Mouse (Mus musculus): ENCODE measurements around the gene Ppp1r13b.

Ppp1r13b gene

DNA sequence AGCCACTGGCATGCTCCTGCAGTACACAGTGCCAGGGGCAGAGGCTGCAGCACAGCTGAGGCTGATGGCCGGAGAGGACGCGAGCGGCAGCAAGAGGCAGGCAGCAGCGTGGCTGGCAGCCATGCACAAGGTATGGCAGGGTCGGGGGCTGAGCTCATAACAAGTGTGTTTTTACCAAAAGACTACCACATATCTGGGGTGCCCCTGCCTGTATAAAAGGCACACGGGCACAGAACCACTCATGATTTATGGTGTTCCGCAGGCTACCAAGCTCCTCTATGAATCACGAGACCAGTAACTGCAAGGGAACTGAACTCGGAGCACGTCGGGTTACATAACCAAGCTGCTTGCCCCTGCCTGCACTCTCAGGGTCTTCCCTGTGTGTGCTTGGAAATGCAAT lies 80.4 kb downstream of the Ppp1r13b start:
- DNase-seq (ENCODE audit: low spot score): no peak

DNA sequence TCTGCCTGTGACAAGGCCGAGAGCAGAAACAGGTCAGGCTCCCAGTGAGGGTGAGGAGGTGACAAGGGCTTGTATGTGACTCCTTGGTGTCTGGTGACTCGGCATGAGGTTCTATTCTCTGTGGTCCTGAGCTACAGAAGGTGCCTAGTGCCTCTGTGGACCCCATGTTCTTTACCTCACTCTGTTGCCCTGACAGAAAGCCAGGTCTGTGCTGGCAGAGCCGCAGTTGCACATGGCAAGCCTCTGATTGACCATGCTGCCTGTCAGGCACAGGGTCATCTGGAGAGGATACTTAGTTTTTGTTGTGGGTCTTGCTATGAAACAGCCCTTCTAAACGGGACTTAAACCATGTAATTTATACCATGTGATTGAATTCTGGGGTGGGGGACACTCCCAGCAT lies 86.0 kb downstream of the Ppp1r13b start:
- no peak for DNase-seq (ENCODE audit: low spot score)

DNA sequence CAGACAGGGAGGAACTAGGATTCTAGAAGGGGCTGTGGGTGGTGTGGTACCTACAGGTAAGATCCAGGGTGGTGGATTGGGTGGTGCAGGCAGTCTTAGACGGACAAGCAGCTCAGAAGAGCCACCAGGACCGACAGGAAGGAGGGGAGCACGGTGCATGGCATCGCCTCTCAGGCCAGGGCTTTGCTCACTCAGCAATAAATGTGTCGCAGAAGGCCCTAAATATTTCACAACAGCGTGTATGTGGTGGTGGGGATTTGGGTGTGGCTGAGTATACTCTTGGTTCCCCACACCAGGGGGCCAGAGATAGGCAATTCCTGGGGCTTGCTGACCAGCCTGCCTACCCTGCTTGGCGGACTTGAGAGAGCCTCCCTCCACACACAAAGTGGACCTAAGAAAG lies 87.2 kb downstream of the Ppp1r13b start:
- DNase-seq (ENCODE audit: low spot score): no peak

DNA sequence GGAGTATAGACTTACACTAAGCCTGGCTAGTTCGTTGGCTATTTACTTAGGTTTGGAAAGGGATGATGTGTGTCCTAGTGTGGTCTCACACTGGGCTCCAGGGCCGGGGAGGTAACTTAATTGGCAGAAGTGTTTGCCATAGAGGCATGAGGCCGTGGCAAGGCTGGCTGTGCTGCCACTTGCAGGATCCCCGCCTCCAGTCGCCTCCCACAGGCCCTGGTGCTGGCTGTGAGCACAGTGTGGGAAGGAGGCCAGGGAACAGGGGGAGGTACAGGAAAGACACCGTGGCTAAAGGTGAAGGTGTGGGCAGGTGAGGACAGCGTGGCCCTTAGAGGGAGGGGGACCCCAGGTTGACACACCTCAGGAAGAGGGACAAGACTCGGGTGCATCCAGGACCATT lies 88.0 kb downstream of the Ppp1r13b start:
- no peak for DNase-seq (ENCODE audit: low spot score)

DNA sequence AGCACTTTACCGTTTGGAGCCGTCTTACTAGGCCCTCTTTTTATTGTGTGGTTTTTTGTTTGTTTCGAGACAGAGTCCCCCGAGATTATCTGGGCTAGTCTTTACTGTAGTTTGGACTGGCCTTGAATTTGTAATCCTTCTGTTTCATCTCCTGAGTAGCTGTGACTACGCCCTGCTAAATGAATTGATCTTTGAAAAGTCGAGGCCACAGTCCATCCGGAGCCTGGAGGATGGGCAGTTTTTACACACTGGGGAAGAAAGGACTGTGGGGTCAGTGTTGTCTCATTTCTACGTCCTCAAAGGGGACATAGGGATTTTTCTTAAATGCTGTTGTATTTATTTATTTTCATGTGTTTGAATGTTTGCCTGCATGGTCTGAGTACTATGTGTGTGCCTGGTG lies 89.9 kb downstream of the Ppp1r13b start:
- no peak for DNase-seq (ENCODE audit: low spot score)

DNA sequence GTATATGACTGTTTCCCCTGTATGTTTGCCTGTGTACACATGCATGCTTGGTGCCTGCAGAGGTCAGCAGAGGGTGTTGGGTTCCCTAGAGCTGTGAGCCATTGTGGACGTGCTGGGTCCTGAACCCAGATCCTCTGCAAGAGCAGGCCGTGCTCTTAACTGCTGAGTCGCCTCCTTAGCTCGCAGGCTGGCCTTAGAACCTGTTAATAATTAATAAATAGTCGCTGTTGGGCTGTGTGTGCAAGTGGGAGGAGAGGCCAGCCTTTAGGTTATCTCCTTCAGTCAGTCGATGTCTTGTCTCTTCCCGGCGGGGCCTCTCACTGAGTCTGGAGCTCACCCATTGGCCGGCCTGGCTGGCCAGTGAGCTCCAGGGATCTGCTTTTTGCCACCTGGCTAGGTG lies 90.9 kb downstream of the Ppp1r13b start:
- no peak for DNase-seq (ENCODE audit: low spot score)

DNA sequence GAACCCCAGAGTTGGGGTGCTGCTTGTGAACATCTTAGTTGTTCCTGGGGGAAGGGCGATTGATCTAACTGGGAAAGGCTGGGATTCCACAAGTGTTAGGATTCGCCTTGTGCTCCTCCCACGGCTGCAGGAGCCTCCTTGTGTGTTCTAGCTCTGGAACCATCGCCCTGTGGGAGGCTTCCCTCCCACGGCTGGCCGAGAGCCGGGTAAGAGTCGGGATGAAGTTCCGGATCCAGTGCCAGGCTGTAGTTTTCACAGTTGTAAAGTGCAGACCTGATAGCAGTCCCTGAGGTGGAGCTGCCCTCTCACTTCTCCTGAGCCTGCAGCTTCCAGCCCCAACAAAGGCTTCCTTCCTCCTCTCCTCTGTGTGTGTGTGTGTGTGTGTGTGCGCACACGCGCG lies 91.4 kb downstream of the Ppp1r13b start:
- DNase-seq (ENCODE audit: low spot score): no peak

DNA sequence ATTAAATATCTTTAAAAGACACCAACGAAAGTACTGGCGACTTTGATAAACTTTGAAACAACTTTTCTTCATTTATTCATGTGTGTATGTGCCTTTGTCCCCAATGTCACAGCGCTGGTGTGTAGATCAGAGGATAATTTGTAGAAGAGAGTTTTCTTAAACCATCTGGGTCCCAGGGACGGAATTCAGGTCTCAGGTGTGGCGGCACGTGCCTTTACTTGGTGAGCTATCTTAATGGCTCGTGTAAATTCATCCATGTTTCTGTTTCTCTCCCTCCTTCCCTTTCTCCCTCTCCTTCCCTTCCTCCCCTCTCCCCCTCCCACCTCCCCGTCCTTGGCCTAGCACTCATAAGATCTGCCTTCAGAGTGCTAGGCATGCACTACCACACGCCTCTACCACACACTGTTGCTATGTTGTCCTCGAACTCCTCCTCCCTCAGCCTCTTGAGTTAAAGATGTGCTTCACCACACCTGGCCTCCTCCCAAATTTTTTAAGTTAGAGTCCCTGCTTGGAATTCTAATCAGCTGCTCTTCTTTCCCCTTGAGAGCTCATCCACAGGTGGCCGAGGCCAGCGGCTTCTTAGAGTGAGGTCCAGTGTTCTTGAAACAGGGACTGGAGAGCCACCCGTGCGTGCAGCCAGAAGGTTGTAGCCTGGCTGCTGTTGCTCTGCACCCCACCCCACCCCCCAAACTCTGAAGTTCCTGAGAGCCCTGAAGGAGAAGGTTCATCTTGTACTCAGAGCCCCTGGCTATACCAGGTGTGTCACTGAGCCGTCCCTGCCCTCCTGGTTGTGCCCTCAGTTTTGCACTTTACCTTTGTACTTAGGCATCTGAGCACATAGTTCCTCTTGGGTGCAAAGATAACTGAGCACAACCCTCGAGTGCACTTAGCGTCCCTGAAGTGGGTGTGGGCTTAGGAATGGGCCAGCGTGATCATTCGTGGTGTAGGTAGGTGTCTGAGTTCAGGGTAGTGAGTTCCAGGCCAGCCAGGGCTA lies 92.8 kb downstream of the Ppp1r13b start:
- no peak for DNase-seq (ENCODE audit: low spot score)

DNA sequence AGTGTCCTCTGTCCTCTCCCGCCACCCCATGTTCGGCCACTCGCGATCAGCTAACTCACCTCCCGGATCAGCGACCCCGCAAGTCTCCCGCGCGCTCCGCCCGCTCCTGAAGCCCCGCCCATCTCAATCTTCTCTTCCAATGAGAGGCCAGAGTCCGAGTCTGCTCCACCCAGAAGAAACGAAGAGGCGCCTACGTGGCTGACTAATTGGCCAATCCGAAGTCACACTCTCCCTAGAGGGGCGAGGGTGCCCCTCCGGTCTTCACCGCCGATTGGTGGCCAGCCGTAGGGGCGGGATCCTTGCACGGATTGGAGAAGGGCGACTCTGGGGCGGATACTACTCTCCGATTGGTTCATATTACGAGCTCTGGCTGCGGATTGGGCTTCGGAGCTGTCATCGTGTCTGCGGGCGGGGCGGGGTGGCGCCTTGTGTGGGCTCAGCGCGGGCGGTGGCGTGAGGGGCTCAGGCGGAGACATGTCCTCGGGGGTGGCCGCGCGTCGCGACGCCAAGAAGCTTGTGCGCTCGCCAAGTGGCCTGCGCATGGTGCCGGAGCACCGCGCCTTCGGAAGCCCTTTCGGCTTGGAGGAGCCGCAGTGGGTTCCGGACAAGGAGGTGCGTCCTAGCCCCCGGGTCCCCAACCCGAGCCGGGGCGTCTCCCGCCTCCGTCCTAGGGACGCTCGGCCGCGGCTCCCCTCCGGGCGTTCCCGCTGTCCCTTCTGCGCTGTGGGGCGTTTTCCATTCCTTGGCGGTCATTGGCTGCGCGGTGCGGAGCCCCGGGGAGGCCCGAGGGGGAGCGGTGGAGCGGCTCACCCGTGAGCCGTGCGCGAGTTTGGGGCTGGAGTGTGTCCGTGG lies 93.9 kb downstream of the Ppp1r13b start, which contains the start of the genes Xrcc3 and Zfyve21:
Gene Xrcc3, minus strand, starts transcription at position 108 of the 852 bp plus-strand sequence.
Gene Zfyve21, plus strand, starts transcription at position 405 of the 852 bp plus-strand sequence.
- peak; percentile 85 for DNase-seq (ENCODE audit: low spot score)

DNA sequence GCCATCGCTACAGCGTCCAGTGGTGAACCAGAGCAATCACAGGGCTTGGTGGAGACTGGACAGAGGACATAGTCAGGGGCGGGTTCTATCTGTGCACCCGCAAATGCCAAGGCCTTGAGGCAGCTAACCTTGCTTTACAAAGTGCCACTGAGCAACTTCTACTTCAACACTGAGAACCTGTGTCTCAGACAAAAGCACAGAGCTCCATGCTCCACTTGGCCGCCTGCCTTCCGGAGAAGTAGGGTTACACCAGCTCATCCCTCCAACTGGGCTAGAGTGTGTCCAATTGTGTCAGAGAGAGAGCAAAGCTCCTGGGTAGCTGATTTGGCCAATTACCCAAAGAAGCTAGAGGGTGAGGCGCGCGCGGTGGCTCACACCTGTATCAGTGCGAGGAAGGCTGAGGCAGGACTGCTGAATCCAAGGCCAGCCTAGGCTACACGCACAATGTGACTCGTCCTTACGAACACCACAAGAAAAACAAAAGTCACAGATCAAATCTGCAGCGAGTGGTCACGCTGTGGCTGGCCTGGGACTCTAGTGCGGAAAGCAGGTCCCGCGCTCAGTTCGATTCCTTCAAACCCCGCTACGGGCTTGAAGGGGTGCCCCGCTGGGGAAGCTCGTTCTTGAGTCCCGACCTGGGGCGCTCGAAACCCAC lies 94.7 kb downstream of the Ppp1r13b start:
- no peak for DNase-seq (ENCODE audit: low spot score)

DNA sequence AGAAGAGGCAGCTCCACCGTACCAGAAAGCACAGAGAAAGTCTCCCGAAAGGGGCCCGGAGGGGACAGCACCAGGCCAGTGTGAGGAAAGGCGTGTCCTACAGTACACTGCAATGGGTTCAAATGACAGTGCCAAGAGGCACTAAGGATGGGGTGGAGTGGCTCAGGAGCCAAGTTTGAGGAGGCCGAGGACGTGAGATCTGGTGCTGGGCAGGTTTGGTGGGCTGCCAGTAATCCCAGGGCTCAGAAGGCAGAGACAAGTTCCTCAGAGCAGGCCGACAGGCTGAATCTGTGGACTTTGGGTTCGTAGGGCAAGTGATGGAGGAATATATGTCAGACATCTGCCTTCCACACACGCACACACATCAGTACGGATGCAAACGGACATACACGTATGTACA lies 95.3 kb downstream of the Ppp1r13b start:
- DNase-seq (ENCODE audit: low spot score): no peak

DNA sequence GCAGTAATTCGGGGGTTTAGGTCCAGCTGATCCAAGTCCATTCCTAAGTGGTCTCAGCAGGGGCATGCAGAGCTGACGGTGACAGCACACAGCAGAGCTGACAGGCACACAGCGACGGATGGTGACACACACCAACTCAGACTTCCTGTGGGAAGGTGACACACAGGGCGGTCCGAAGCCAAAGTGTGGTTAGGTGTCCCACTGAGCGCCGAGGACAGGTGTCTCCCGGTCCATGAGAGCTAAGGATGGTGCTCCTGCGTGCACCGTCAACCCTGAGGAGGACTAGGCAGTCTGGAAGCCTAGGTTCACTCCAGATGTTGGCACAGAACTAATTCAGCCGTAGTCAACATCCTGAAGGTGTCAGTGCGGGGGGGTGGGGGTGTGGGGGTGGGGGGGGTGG lies 95.8 kb downstream of the Ppp1r13b start:
- DNase-seq (ENCODE audit: low spot score): no peak

DNA sequence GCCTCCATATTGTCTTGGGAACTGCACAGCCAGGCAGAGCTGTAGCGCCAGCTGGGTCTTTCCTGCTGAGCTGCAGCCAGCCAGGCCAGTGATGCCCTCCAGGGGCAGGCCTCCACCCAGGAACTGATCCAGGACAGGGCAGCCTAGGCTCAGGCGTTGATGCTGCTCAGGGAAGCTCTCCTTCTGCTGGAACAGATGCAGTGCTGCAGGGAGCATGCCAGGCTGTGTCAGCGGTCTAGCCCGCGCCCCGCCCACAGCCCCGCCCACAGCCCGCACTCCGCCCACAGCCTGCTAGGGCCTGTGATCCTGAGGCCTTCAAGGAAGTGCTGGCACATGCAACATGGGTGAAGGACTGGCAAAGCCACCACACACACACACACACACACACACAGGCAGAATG lies 98.1 kb downstream of the Ppp1r13b start:
- peak; percentile 42 for DNase-seq (ENCODE audit: low spot score)

DNA sequence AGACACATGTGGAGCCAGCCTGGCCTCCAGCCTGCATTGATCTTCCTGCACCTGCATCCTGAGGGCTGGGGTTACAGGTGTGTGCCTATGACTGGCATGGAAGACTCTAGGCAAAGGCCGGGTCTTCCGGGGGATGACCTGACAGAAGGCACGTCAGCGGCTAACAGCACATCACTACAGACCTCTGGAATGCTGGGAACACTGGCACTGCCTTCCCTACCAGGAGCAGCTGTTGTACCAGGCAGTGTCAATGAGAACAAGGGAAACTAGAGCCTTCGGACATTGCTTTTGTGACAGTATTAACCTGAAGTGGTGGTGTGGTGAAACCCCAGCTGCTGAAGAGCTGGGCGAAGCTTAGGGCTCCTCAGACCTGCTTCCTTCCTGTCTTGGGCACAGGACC lies 99.1 kb downstream of the Ppp1r13b start:
- no peak for DNase-seq (ENCODE audit: low spot score)

DNA sequence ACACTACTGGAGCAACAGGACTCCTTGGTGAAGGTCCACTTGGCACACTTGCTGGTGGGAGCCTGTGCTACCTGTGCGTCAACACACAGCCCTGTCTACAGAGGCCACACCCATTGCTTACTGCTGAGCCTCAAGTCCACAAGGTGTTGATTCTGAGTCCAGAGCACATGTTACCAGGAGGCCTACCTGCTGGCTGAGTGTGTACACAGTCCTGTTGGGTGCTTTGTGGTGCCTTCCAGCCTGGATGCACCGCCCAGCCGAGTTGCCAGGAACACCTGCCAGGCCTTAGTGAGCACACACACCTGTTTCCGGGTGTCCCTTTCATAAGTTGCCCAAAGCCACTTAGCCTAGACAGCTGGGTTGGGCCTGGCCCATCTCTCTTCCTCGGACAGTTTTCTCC lies 104.4 kb downstream of the Ppp1r13b start:
- DNase-seq (ENCODE audit: low spot score): no peak

DNA sequence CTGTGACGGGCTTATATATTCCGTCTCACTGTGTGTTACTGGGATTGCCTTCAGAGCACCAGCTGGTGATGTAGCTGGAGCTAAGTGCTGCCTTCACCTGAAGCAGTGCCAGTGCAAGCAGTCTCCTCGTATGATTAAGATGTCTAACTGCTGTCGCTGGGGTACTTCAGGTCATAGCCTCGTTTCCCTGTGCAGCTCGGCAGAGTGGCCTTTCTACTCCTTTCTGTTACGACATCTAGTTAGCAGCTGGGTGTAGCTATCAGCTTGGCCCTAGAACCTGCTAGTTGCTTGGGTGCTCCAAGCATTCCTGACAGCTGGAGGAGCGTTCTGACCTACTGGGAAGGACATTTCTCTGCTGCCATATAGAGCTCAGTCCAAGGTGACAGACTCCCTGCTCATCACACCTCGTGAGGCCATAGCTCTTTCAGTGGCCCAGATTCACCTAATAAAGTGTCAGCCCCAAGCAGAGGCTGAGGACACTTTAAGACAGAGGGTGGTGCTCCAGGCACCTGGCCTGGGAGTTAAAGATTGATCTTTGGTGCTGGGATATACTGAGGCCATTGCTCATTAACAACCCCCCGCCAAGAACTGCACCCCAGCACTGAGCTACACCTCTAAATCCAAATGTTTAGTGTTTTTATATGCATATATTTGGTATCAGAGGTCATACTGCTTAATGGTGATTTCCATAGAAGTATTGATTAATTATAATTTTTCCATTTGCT lies 107.3 kb downstream of the Ppp1r13b start:
- DNase-seq (ENCODE audit: low spot score): no peak

DNA sequence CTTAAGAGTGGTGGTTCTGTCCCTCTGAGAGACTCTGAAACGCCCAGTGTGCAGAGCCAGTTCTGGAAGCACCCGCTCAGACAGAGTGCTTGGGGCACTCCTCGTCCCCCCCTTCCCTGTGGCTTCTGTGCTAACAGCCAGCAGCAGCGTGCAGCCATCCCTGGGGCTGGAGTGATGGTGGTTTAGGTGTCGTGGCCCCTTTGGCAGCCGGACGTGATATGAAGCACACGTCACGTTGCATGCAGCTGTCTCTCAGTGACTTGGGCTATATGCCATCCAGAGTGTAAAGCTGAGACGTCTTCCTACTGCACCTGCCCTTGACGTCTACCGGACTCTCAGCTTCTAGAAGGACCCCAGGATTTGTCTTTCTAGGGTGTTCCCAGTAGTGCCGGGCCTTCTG lies 109.4 kb downstream of the Ppp1r13b start:
- DNase-seq (ENCODE audit: low spot score): no peak

DNA sequence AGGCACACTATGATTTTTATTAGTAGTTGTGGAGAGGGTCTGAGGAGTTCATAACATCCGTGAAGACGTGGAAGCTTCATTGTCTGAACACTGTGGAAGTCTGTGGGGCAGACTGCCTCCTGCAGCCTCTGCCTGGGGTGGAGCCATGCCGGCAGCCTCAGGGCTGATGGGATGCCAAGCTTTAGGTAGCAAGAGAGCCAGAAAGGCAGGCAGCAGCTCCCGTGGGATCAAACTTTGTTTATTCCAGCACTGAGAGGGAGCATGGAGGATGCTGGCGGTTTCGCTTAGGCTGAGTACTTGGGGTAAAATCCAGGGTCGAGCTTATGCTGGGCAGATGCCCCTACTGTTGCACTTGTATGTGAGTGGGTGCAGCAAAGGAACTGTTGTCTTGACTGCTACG lies 110.7 kb downstream of the Ppp1r13b start:
- no peak for DNase-seq (ENCODE audit: low spot score)

DNA sequence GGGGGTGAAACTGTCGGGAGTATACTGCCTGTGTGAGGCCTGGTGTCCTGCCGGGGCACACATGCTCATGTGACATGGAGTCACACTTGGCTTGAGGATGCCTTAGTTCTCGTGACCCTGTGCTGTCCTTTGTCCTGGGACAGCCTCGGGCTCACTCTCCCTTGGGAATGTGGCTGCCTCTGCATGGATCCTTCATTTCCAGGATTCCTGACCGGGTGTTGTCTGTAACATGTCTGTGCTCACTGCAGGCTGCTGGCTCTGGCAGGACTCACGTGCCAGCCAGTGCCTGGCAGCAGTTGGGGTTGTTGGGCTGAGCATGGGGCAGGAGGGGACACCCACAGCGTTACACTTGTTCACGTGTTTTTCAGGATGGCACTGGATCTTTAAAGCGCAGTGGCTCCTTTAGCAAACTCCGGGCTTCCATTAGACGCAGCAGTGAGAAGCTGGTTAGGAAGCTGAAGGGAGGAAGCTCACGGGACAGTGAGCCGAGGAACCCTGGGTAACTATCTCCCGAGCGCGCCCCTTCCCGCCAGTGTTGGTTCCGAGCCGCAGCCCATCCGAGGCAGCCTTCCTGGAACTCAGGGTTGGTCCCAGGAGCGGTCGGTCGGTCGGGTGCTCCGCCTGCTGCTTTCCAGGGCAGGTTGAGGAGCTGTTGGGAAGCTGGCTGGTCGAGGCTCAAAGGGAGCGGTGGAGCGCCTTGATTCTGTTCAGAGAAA lies 112.6 kb downstream of the Ppp1r13b start:
- DNase-seq (ENCODE audit: low spot score): no peak

DNA sequence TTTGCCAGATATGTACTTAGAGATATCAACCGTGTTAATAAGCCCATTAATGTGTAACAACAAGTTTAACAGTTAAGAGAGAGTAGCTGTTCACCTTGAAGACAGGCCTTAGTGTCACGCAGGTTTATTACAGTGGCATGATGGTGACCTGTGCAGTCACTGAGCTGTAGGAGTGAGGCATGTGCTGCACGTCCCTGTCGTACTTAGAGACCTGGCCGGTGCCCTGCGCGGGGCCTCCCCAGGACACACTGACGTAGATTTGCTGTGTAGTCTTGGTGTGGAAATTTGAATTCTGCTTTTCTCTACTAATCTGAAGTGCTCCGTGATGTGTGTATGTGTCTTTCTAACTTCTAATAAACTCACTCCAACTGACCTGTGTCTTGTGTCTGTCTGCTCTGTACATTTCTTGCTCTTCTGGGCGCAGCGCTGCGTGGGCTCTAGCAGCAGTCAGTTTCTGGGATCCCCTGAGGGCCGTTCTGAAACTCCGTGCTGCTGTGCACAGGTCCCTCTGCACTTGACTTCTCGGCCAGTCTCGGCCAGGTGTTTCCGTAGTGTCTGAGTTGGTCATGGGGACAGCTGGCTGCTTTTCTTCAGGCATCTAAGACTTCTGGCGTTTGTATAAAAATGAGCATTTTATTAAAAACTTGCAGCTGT lies 113.3 kb downstream of the Ppp1r13b start:
- no peak for DNase-seq (ENCODE audit: low spot score)

Data from urinary bladder, postnatal 10 days (tissue).